Mouse (Mus musculus) C2C12 (cell line): ENCODE data around the gene Tbc1d10b.

Experiments
- CEBPB ChIP-seq: IDR thresholded peaks from one replicate; pipeline ENCODE4 v1.6.1; 2011; ENCODE audit warnings: low read depth, mild to moderate bottlenecking, control low read depth, moderate library complexity
- CTCF ChIP-seq: IDR thresholded peaks from one replicate; pipeline ENCODE4 v1.5.1; 2011; ENCODE audit not compliant: control insufficient read depth, insufficient read depth, insufficient read length
- MAX ChIP-seq: IDR thresholded peaks from one replicate; pipeline ENCODE4 v1.6.1; 2011; ENCODE audit warnings: mild to moderate bottlenecking, control low read depth
- MYOD1 ChIP-seq: IDR thresholded peaks from one replicate; pipeline ENCODE4 v1.6.1; 2011; ENCODE audit warnings: low read depth; ENCODE audit not compliant: control insufficient read depth, insufficient read length
- MYOG ChIP-seq: IDR thresholded peaks from one replicate; pipeline ENCODE4 v1.6.1; 2011; ENCODE audit not compliant: control insufficient read depth, insufficient read length; ENCODE audit errors: extremely low read depth
- USF1 ChIP-seq: IDR thresholded peaks from one replicate; pipeline ENCODE4 v1.6.1; 2011; ENCODE audit warnings: low read depth, mild to moderate bottlenecking, control low read depth, moderate library complexity

- TF ChIP-seq CTCF: no peak
- TF ChIP-seq MYOG: no peak
- no peak for TF ChIP-seq MAX
- TF ChIP-seq USF1: no peak
- no peak for TF ChIP-seq MYOD1
- TF ChIP-seq CEBPB: no peak
Observed at GRCm38 (mm10) chr7:127211014-127211745, 2.9 kb upstream of the Tbc1d10b start.
